Mouse (Mus musculus) thymus, postnatal 10 days (tissue): ENCODE measurements around the gene Gm21721.
"Not testable (repeated sequence)": the region's sequence is repeated elsewhere in the genome, so short reads cannot be mapped to it uniquely, and the experiment has no call there.

Experiments
- DNase-seq, 2 experiments: peaks; one replicate each; pipeline ENCODE4 v3.0.0; 2021; ENCODE audit warnings: low spot score in 2 of 2

Gm21721 gene

DNA sequence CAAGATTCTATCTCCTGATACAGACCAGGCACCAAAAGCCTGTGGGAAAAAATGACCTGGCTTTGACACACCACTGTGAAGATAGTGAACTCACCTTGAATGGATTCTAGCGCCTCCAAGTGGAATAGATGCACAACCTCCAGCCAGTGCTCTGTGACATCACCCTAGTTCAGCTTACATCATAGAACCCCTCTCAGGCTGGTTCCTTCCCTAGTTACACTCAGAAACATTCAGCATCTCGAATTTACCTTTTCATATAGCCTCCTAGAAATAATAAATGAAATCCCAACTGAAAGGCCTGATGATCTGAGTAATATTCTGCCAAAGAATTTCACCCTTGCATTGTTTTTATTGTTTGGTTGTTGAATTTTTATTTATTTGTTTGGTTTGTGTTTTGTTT is at the start of gene Gm21721:
Gene Gm21721 (minus strand): TSS at position 101 of the 400 bp plus-strand sequence.
- DNase-seq: not testable (repeated sequence)
